Mouse (Mus musculus): ENCODE measurements around the gene Btbd9.

The Btbd9 gene

DNA sequence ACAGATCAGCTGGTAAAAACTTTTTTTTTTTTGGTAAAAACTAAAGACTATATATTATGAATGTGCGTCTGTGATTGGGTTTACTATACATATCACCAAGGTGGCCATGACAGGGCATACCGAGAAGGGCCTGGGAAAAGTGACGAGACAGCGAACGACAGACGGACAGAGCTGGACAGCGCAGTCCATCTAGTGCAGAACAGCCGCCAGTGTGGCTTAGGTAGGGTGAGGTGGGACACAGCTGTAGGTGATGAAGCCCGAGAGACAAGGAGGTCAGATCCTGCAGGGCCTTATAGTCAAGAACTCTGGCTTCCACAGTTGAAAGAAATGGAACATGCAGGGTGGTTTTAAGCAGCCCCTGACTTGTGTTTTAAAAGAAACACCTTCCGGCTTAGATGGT lies 94.9 kb downstream of the Btbd9 start:
- DNase-seq (ENCODE audit: low spot score) = no peak

DNA sequence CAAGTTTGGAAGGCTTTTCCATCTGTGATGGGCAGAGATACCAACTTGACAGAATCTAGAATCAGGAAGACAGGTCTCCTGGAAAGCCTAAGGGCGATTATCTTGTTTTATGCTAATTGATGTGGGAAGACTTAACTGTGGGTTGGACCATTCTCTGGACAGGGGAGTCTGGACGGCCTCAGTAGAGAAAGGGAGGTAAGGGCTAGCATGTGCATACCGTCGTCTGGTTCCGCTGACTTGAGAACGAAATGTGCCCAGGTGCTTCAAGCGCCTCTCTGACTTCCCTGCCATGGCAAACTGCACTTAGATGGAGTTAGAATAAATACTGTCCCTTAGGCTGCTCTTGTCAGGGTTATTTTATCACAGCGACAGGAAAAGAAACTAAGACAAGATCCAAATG lies 95.9 kb downstream of the Btbd9 start:
- no peak for DNase-seq (ENCODE audit: low spot score)

DNA sequence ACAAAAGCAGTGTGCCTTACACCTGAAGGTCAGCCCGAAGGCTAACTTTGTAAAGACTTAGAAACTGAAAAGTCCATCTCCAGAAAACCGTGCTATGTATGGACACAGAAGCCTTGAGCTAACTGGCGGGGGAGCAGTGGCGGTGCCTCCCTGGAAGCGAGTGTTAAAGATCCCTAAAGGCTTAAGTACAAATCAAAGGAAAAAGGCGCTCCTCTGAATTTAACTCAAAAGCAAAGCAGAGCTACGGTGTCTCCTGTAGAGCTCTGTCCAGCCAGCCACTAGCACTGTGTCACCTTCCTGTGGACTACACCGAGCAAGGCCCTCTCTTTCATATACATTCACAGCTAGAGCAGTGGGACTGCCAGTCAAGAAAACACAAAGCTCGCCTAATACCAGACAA lies 98.1 kb downstream of the Btbd9 start:
- DNase-seq (ENCODE audit: low spot score) = no peak

DNA sequence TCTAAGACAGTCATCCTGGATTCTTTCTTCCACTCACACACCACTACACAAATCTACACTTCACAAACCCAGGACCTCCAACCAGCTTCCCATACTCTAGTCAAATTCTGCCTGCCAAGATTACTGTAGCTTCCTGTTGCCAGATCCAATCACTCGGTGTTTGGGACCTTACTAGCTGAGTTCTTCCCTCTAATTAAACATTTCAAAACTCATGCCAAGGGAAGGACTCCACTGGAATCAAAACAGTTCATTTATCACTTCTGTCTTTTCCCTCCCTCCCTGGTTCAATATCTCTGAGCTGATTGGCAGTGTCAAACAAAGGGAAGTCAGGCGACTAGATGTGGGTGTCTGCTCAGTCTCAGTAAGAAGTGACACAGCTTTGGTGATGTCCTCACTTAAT lies 101.7 kb downstream of the Btbd9 start:
- DNase-seq (ENCODE audit: low spot score) = no peak

DNA sequence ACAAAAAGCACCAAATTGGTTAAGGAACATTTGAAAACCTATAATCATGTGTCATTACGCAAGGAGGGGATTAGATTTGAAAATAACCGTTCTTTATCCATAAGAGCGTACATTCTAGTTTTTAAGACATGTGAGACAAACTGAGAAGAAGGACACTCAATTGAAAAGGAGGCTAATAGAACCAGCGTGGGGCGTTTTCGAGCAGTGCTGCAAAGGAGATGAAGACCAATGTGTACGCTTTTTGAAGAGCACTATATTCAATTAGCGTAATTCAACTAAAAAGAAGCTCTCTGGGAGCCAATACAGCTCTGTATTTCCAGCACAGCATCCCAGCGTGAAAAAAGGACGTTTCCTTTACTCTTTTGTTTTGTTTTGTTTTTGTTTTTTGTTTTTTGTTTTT lies 103.5 kb downstream of the Btbd9 start:
- no peak for DNase-seq (ENCODE audit: low spot score)

GRCm38 (mm10) chr17:30471512-30471911 lies 104.8 kb downstream of the Btbd9 start:
- DNase-seq (ENCODE audit: low spot score) = no peak

DNA sequence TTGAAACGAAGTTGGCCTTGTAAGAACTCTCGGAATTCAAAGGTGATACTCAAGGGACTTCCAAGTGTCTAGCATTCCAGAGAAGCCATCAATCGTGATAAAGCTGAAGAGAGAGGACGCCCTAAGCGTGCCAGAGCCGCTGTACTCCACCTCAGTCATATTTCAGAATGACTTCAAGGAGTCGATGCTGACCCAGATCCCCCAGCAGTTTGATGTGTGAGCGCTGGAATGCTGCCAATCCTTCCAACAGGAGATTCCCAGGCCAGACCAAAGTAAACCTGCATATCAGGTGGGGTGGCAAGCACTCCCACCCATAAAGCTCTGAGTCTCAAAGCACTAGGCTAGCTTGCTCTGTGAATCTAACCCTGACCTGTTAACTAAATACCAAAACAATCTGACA lies 105.5 kb downstream of the Btbd9 start:
- DNase-seq (ENCODE audit: low spot score) = no peak

DNA sequence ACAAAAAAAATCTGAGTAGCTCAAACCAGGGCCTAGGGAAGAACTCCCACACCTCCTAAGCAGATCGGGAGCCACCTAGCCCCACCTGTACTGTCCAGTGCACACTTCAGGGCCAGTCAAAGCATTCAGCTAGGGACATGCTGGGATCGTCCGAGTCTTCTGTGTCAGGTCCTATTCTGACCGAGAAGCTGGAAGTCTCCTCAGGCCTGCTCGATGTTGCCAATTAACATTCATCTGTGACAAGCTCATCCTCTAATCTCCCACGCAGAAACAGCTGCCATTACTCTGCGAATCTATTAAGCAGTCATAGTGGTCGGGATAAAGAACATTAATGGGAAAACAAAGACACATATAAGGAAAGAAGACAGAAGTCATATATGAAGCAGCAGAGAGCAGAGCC lies 106.0 kb downstream of the Btbd9 start:
- DNase-seq (ENCODE audit: low spot score) = no peak

DNA sequence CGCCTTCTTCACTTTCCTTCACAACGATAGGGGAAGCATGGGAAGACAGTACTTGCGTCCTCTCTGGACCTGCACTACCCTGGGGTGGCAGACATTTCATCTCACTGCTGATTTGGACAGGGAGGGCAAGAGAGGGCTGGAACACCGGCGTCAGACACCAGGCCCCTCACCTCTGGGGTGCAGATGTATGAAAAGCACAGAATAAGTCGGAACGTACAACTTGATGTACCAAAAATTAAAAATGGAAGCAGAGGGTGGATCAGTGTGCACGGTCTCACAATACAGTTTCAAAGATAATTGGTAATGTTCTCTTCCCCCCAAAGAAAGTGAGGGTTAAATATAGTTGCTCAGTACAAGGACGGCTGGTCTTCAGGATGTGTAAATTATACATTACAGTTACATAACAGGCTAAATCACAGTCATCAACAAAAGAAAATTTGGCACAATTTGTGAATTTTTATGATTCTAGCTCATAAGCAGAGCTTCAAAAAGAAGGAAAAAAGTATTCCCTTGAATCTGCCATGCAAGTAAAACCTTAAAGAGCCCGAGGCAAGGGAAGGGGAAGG lies 106.7 kb downstream of the Btbd9 start:
- no peak for DNase-seq (ENCODE audit: low spot score)

- no peak for DNase-seq (ENCODE audit: low spot score)
Observed at GRCm38 (mm10) chr17:30468368-30468767, 107.9 kb downstream of the Btbd9 start.

DNA sequence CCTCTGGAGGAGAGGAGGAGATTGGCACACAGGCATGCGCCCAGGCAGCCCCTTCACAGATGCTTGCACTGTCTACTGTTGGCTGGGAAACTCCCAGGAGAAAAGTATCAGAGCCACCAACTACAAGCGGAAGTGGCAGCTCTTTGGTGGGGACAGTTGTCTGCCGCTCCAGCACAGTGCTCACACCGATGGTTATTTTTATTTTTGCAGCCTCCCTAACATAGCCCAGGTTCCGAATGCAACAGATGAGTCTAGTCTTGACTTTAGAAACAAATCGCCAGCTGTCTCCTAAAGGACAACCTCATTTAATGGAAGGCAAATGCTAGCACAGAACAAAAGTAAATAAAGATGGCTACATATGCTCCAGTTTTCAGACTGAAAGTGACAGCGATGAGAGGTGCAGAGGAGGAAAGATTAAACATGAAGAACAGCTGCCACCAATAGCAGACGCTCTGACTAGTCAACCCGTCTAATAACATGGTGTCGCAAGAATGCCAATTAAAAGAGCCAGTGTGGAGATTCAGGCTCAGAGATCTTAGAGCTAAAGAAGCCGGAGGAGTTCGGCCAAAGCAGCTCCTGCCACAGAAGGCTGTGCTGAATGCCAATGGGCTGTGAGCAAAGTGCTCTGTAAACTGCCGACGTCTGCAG lies 108.6 kb downstream of the Btbd9 start:
- DNase-seq (ENCODE audit: low spot score) = no peak

GRCm38 (mm10) chr17:30465060-30465762 lies 111.1 kb downstream of the Btbd9 start:
- DNase-seq (ENCODE audit: low spot score) = no peak

DNA sequence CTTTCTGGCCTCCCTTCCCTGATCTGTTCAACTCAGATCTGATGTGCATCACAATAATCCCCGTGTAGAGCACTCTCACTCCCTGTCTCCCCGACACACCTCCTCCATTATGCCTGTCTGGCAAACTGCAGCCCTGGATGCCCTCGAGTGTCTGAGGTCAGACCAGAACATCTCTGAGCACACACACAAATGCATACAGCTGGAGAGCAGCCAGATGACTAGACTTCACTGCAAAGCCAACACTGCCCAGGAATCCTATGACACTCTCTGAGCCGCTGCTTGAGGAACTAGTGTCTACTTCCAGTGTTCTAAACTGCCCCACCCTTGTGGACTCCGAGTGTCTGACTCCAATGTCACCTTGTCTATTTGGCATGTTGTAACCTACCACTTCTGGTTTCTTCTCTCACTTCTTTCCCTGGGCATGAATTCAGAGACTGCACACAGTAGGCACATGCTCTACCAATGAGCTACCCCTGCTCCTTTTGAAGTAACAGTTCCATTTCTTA lies 112.0 kb downstream of the Btbd9 start:
- no peak for DNase-seq (ENCODE audit: low spot score)

DNA sequence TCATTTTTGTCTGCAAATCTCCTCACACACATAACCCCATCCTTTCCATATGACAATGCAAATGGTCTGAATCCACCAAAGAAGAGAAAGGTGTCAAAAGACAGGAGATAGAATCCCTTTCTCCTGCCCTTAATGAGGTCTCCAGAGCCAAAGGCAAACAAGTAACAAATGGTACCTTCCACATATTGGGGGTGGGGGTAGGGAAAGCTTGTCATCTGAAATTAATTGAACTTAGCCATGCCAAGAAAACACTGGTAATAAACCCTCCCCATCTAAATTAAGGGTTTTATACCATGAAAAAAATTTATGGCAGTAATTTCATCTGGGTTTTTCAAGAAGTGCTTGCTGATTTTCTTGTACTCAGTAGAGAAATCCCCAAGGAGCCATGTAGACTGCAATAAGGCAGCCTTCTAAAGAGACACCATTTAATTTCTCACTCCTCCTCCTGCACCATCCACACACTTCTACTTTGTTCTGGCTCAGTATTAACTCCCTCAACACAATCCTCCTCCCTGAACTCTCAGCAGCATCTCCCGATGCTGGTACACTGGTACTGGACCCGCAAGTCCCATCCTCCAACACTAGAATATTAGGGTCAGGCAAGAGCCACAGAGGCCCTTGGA lies 115.5 kb downstream of the Btbd9 start:
- no peak for DNase-seq (ENCODE audit: low spot score)

- DNase-seq (ENCODE audit: low spot score) = no peak
Observed at GRCm38 (mm10) chr17:30459706-30460105, 116.6 kb downstream of the Btbd9 start.

DNA sequence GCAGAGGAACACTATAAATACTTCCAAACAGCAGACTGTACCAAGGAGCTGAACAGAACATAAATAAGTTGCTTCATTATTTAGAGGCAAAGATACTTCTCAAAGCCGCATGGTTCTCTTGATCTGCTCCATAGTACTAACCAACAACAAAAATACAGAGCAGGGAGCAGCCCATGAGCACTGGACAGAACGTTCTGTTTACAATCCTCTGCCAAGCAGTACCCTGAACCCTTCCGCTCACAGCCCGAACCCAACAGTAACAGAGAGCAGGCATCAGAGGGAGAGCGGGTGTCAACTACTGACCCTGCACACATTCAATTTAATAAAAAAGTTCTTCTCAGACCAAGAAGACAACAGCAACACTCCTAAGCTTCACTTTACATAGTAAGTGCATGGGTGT lies 117.4 kb downstream of the Btbd9 start:
- no peak for DNase-seq (ENCODE audit: low spot score)

DNA sequence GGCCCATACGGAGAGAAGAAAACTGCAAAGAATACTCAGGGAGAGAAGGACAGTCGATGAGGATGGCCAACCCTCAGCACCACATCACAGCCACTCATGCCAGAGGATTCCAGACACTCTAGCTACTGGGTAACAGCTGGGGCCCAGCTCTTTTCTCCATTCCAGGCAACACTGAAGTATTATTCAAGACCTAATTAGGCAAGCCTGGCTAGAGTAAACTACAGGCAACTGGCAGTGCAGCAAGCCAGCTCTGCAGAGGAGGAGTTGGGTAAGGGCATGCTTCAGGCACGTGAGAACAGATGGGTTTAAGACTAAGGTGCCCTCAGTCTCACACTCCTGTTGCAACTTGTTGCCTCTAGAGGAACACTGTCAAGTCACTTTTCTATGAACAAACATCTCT lies 118.0 kb downstream of the Btbd9 start:
- DNase-seq (ENCODE audit: low spot score) = no peak

GRCm38 (mm10) chr17:30457486-30457885 lies 118.8 kb downstream of the Btbd9 start:
- no peak for DNase-seq (ENCODE audit: low spot score)

DNA sequence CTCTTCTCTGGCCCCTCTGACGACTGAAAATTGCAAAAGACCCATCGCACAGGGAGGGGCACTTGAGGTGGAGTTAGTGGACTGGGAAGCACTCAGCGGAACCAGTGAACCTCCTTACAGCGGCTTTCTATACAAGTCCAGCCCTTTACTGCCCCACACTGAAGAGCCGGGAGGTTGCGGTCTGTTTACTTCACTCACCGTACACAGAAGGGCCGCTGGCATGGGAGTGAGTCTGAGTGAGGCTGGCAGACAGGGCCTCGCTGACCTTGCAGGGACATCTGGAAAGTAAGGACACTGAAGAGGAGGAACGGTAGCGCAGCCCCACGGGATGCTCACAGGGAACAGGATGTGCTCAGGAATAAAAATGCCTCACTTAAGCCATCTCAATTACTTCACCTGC lies 120.0 kb downstream of the Btbd9 start:
- no peak for DNase-seq (ENCODE audit: low spot score)

DNA sequence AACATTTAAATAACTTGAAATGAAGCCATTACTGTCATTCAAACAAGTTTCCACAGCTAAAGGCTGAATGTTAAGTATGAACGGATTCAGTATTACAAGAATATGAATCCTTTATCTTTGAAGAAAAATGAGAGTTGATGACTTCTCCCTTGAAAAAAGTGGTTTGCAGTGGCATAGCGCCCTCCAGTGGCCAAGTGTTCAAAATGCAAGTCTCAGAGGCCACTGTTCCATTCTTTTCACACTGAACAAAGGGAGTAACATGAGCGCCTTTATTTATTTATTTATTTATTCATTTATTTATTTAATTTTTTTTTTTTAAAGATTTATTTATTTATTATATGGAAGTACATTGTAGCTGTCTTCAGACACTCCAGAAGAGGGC lies 121.4 kb downstream of the Btbd9 start:
- DNase-seq (ENCODE audit: low spot score) = peak; percentile 60

- DNase-seq (ENCODE audit: low spot score) = no peak
Observed at GRCm38 (mm10) chr17:30454155-30454861, 122.0 kb downstream of the Btbd9 start.

DNA sequence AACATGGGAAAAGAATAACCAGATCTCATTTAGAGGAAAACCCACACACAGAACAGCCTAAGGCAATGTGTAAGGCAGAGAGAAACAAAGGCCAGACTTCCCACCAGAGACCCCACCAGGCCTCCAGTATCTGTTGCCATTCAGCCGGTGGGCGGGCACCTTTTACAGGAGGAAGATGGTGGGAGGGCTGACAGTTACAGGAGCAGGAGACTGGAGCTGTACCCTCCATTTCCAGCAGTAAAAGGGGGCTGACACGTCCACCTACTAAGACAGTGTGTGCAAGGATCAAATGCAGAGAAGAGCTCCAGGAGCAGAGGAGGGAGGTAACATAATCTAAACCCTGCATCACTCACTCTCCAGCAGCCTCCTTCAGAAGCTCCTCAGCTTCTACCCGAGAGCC lies 123.0 kb downstream of the Btbd9 start:
- no peak for DNase-seq (ENCODE audit: low spot score)
